Mouse (Mus musculus) liver, adult 2 months (tissue): ENCODE data around the gene Fblim1.

Experiments
- CTCF ChIP-seq: fragments of 200-500 bp; IDR thresholded peaks from 2 replicates; pipeline ENCODE4 v1.5.1; 2011; ENCODE audit warnings: low read depth, low read length, control low read depth
- POLR2A ChIP-seq: fragments of 200-500 bp; IDR thresholded peaks from 2 replicates; pipeline ENCODE4 v1.6.1; 2011; ENCODE audit warnings: low read length, control low read depth; ENCODE audit not compliant: insufficient read depth; ENCODE audit errors: extremely low read depth

GRCm38 (mm10) chr4:141558658-141559057 lies 47.2 kb downstream of the Fblim1 start:
- TF ChIP-seq POLR2A, result no peak
- TF ChIP-seq CTCF, result no peak
